Mouse (Mus musculus): ENCODE results near the gene Mfsd1.
A peak's percentile ranks its signal among the peaks of the same experiment; 100 is the strongest.

Mfsd1 gene

DNA sequence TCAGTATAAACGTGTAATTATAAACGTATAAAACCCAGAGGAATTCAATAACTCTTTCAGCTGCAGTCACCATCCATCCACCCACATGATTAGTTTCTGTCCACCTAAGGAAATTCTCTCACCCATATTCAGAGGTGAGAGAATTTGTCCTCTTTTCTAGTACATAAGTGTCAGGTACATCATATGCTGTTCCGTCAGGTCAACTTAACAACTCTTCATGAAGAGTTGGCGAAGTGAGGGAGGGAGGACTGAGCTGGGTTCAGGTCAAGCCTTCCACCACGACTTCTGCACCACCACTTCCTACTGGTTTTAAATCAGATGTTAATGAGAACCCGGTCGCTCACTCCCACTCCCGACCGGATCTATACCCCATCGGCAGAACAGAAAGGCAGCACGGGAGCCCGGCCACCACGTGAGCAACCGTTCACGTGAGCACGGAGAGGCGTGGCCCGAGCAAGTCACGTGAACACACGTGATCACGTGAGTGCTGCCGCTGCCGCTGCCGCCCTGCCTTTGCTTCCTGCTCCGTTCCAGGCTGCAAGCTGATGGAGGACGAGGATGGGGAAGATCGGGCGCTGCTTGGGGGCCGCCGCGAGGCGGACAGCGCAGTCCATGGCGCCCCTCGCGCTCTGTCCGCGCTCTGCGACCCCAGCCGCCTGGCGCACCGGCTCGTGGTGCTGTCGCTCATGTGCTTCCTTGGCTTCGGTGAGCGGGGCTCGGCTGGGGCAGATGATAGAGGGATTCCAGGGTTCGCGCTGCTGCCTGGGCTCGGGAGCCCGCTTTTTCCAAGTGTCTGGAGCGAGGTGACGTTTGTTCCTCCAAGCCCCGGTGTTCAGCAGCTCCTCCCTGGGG is at the start of gene Mfsd1:
Gene Mfsd1 (plus strand): TSS at position 469 of the 852 bp plus-strand sequence.
- DNase-seq (ENCODE audit: low spot score): peak; percentile 85

GRCm38 (mm10) chr3:67543630-67544029 is 38.9 kb upstream of the Mfsd1 start:
- no peak for DNase-seq (ENCODE audit: low spot score)

- no peak for DNase-seq (ENCODE audit: low spot score)
Observed at GRCm38 (mm10) chr3:67551193-67551592, 31.3 kb upstream of the Mfsd1 start.

DNA sequence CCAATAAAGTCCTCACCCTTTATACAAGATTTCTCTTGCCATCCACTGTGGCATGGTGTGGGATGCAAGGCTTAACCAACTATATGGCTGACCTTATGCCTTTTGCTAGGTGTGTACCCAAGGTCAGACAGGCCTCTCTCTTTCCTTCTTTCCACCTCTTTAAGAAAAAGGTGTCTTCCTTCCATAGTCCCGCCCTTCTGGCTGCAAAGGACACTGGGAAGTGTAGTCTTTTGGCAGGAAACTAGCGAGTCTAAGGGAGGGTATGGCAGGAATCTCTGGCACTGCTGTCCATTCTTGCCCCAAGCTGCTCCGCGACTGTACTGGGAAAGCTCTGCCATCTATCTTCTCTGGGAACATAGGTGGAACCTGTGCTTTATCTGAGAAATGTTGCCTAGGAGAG is 29.3 kb upstream of the Mfsd1 start:
- no peak for DNase-seq (ENCODE audit: low spot score)

DNA sequence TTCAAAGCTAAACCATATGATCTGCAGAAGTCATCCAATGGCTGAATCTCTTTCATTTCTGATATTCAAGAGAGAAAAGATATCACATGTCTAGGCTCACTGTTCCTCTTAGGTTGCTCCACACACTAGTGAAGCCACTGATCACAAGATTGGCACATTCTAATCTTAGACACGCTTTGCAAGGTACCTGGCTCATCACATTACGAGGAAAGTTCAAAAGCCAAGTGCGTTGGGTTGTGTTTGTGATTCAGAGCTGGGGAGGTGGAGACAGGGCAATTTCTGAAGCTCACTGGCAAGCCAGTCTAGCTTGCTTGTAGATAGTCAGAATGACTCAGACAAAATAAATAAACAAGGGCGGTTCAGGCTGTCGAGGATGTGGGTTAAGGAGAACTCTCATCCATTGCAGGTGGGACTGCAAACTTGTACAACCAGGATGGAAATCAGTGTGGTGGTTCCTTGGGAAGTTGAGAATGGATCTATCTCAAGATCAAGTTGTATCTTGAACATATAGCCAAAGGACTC is 28.6 kb upstream of the Mfsd1 start:
- no peak for DNase-seq (ENCODE audit: low spot score)

DNA sequence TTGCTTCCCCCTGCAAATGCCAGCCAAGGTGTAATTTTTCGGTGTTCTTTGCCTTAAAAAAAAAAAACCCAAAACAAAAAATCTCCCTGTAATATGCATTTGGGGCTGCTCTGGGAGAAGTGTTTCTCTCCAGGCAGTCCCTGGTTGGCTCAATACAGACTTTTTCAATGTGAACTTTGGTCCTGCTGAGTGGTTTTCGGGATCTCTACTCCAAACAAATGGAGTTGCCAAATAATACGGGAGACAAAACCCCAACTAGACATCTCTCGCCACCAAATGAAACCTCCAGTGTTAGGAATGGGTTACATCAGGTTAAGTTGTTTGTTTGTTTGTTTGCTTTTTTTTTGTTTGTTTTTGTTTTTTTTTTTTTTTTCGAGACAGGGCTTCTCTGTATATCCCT is 27.3 kb upstream of the Mfsd1 start:
- DNase-seq (ENCODE audit: low spot score): no peak

GRCm38 (mm10) chr3:67557200-67557651 is 25.3 kb upstream of the Mfsd1 start:
- no peak for DNase-seq (ENCODE audit: low spot score)

DNA sequence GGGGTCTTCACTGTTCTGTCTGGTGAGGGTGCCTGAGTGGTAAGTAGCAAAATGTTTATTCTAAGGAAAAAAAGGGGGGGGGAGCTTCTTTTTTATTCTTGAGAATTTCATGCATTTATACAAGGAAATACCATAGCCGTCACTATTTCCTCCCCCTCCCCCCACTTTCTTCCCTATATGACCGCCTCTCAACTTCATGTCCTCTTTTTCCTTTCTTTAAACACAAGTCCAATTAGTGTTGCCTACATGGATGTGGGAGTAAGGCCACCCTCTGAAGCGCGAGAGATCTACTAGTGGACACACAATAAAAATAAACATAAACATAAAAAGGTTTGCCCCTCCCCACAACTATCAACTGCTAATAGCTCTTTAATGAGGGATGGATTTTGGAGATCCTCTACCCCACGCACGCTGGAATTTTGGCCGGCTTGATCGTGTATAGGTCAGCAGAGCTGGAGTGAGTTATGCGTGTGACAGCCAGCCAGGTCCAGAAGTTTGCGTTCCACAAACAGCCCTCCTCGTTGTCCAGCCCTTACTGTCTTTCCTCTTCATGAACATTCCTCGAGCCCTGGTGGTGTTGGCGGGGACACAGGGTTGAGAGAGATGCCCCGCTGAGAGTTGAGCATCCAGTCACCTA is 24.7 kb upstream of the Mfsd1 start:
- DNase-seq (ENCODE audit: low spot score): no peak

DNA sequence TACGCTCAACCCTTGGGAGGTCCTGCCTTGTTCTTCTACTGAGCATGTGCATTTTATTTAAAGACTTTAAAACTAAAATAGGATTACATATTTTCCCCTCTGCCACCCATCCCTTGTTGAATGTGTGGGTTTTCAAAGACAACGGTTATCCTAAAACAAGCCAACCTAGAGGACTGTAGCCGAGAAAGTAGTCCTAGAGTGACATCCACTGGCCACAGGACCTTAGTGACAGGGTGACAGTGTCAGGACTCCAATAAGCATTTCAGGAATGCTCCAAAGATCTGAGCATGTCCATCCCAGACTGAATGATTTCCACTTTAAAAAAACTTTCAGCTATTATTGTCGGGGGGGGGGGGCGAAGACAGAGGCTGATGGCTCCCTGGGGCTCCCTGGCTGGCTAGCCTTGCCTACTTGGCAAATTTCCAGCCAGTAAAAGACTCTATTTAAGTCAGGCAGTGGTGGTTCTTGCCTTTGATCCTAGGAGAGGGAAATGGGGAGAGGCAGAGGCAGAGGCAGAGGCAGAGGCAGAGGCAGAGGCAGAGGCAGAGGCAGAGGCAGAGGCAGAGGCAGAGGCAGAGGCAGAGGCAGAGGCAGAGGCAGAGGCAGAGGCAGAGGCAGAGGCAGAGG is 17.7 kb upstream of the Mfsd1 start:
- no peak for DNase-seq (ENCODE audit: low spot score)

GRCm38 (mm10) chr3:67565540-67566227 is 16.9 kb upstream of the Mfsd1 start:
- DNase-seq (ENCODE audit: low spot score): peak; percentile 60

- peak; percentile 60 for DNase-seq (ENCODE audit: low spot score)
Observed at GRCm38 (mm10) chr3:67568015-67568618, 14.4 kb upstream of the Mfsd1 start.

- DNase-seq (ENCODE audit: low spot score): peak; percentile 36
Observed at GRCm38 (mm10) chr3:67572918-67573317, 9.6 kb upstream of the Mfsd1 start.

DNA sequence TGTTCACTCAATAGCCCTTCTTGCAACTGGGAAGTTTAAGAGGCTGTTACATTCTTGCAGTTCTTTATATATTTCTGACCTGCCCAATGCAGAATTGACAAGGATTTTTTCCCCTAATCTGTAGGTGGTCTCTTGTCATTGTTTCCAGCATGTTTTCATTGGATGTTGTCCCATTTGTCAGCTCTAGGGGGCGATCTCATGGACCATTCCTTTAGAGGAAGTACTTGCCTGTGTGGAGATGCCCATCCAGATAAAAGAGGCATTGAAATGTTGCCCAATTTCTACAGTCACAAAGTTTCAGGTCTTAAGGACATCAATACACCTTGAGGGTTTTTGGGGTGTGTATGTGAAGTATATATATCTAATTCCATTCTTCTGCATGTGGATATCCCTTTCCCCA is 9.0 kb upstream of the Mfsd1 start:
- DNase-seq (ENCODE audit: low spot score): no peak

DNA sequence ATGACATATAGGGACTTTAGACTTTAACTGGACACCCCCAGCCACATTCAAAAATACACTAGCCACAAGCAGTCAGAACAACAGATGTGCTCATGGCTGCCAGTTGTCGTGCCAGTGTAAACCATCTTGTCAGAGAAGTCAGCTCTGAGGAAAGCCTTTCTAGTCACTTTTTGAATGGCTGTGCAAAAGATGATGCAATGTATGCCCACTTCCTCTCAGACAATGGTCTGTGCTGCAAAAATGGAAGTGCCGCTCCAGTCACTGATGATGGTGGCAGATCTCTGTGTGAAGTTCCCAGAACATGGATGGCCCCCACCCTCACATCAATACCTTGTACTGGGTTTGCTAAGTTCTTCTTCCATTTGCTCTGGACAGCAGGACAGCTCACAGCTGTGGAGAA is 6.3 kb upstream of the Mfsd1 start:
- DNase-seq (ENCODE audit: low spot score): no peak

DNA sequence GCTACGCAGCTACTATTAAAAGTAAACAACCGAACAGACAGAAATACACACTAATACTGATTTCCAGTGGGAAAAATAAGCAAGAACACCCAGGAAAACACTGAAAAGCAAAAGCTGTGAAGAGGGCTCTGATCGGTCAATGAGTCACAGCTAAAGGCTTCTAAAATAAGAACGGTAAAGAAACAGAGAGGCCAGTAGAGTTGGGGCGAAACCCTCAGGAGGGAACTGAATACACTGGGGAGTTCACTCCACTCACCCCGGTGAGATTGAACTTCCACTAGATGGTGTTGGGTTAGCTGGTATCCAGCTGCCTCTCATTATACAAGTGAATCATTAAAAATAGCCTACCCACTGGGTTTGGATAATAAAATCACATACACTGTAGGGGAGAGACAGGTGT is 5.8 kb upstream of the Mfsd1 start:
- no peak for DNase-seq (ENCODE audit: low spot score)

- DNase-seq (ENCODE audit: low spot score): no peak
Observed at GRCm38 (mm10) chr3:67583125-67583845, 744 bp downstream of the Mfsd1 start.

DNA sequence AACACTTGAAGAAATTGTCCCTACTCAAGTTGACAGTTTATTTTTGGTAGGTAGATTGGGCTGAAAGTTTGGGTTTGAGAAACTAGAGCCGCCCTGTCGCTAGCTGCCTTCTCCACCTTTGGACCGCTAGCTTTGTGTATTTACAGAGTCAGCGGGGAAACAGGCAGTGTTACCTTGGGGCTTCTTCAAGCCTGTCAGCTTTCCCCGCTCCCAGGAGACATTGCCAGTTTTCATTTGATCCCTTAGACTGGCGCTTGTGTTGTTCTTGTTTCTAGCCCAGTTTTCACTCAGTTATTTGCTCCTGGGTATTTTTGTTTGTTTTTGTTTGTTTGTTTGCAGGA is 1.3 kb downstream of the Mfsd1 start:
- no peak for DNase-seq (ENCODE audit: low spot score)

DNA sequence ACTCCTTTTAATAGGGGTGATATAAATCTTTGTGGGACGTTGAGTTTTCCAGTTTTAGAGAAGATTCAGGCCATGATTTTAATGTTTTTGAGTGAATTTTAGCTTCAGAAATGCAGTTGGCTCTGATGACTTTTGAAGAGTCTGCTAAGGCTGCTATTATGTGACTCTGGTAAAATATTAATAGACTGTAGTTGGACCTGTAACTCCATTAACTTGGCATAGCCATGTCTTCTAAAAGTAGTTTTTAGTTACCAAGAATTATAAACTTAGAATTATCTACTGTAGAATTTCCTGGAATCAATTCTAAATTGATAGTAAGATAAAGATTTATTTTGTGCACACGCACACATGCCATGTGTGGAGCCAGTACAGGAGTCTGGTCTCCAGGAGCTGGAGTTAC is 4.0 kb downstream of the Mfsd1 start:
- DNase-seq (ENCODE audit: low spot score): no peak

DNA sequence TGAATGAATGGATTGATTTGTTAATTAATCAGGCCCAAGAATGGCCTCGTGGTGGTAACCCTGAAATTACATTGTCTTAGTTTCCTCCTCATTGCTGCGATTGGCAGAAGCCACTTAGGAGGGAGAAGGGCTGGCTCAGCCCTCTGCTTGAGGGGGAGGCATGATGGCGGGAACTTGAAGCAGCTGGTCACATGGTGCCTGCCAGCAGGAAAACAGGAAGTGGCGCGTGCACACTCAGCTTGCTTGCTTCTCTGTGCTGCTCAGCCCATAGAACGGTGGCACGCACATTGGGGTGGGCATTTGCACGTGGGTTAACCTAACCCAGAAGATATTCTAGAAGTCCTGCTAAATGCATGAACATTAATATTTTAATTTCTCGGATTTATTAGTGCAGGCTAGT is 4.9 kb downstream of the Mfsd1 start:
- DNase-seq (ENCODE audit: low spot score): no peak

DNA sequence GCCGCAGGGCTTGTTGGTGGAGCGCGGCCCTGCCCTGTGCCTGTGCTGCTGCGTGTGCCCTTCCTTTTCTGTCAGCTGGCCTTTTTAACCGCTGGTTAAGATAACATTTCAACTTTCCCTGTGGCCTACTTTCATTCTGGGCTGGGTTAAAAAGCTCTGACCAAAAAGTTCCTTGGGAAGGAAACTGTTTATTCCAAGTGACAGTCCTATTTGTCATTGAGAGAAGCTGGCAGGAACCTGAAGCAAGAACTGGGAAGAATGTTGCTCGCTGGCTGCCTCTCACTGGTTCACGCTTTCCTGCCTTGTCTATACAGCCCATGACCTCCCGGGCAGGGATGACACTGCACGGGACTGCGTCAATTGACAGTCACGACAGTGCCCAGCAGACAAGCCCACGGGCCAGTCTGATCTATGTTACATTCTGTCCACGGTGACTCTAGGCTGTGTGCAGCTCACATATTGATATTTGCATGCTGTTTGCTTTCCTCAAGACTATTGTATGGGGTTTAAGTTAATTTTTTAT is 19.1 kb downstream of the Mfsd1 start:
- DNase-seq (ENCODE audit: low spot score): no peak

GRCm38 (mm10) chr3:67618222-67618621 is 35.7 kb downstream of the Mfsd1 start:
- DNase-seq (ENCODE audit: low spot score): no peak

Measured in c-Kit-positive CD71-positive TER-119-positive erythroid progenitor cells, embryonic 14.5 days (primary cell).